Mouse (Mus musculus) erythroblast, embryonic 14.5 days (primary cell): ENCODE results near the gene Elobl.

Experiments
- GATA1 ChIP-seq: IDR thresholded peaks from 2 replicates; pipeline ENCODE4 v1.6.1; 2012; ENCODE audit warnings: low read length, inconsistent platforms, mixed read lengths
- TAL1 ChIP-seq: IDR thresholded peaks from 3 replicates; pipeline ENCODE4 v1.6.1; 2012; ENCODE audit warnings: low read length, inconsistent platforms, mixed read lengths

GRCm38 (mm10) chr11:88954803-88955202 is 11.9 kb downstream of the Elobl start:
- TF ChIP-seq TAL1, result no peak
- TF ChIP-seq GATA1, result no peak
